Mouse (Mus musculus): ENCODE data around the gene Foxp1. TPM values are rescaled to one million over a fixed set of nuclear protein-coding genes. Genes with fewer than 3 reads are reported as not detected.

Gene Foxp1
- 719 TPM for total RNA-seq (2023)

GRCm38 (mm10) chr6:99522359-99523108 is at the start of gene Foxp1:
Gene Foxp1, minus strand, starts transcription at chr6:99522721.

Other genes with a start within 250 kb of the Foxp1 start
- 5.7 TPM for gene Eif4e3, start 144.1 kb upstream of the Foxp1 start, total RNA-seq (2023)
- gene Gm20696, start 144.1 kb upstream of the Foxp1 start, total RNA-seq (2023) = 52.8 TPM
- not detected for gene Gpr27, start 170.0 kb upstream of the Foxp1 start, total RNA-seq (2023)
- not detected for gene Prok2, start 203.7 kb upstream of the Foxp1 start, total RNA-seq (2023)

All from CD8-positive naive resting alpha-beta T cell, adult 57 days (primary cell).